In the genomic region with DNA sequence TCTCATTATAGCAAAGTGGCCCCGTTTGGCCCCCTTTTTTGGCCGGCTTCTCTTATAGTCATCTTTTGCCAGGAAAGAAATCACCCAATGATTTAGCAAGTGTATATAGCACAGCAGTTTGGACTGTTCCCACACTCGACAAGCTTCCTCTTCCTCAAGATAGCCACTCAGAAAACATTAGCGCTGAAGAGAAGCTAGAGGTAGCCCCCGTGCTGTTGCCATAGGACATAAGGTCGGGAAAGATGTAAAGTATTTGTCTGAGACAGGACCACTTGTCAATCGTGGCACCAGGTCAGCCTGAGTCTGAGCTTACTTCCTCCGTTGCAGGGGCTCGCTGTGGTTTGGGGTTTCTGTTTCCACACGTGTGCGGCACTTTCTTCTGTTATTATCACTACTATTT, we compare ENCODE assay signal across 10 mouse cellular contexts. TPM values are rescaled to one million over a fixed set of nuclear protein-coding genes. Genes with fewer than 3 reads are reported as not detected.
DNase-seq lines count a peak whose midpoint lies in the region; ATAC-seq and TF ChIP-seq lines count a peak whose summit lies in the region.
"Had no signal": no experiment of that assay in that cellular context is flagged by ENCODE, and none has a peak within 500 bp of the region (broad histone marks: within the 10 kb centered on the region; RNA-seq: fewer than 3 reads in every experiment).

No protein-coding gene starts in this region.

- ATAC-seq in heart, embryonic 12.5 days (ENCODE audit: insufficient number of reproducible peaks, low FRiP score) = no peak
- peak; percentile 27 for ATAC-seq in common myeloid progenitor, adult 5-6 weeks (replicated peaks; ENCODE audit: low read depth, poor library complexity, severe bottlenecking)
- ATAC-seq in intestine, embryonic 16.5 days = no peak
- no peak for ATAC-seq in midbrain, postnatal 0 days (ENCODE audit: low FRiP score)

- peak overlapping the region; percentile 96; the same call in 1 of the 2 replicates for H3K4me2 ChIP-seq in heart, embryonic 12.5 days
- H3K4me2 ChIP-seq in intestine, embryonic 16.5 days (ENCODE audit: low read depth, low read length) = peak overlapping the region; percentile 93
- 0 out of 2 replicates have a peak overlapping the region, but pooled peaks have one; percentile 98 for H3K4me2 ChIP-seq in midbrain, postnatal 0 days (ENCODE audit: low read depth, low read length, poor library complexity, severe bottlenecking)

- DNase-seq in heart, embryonic 10.5 days (ENCODE audit: low spot score) = no peak
- DNase-seq in midbrain, postnatal 0 days (ENCODE audit: low spot score) = no peak
- DNase-seq in thymus, postnatal 10 days (ENCODE audit: low spot score in 2 of 2) = no peak
- no peak for DNase-seq in MN1 (ENCODE audit: low spot score)
- DNase-seq in testis, postnatal 14 days (ENCODE audit: low spot score) = no peak
- DNase-seq: gastrocnemius, postnatal 25 days had no signal

- H3K36me3 ChIP-seq in heart, embryonic 12.5 days = no peaks in the 10 kb centered on the region
- no peaks in the 10 kb centered on the region for H3K36me3 ChIP-seq in heart, embryonic 10.5 days
- no peaks in the 10 kb centered on the region for H3K36me3 ChIP-seq in intestine, embryonic 16.5 days (ENCODE audit: control insufficient read depth, insufficient read depth, low read length)
- H3K36me3 ChIP-seq in midbrain, postnatal 0 days (ENCODE audit: insufficient read depth, low read length) = no peaks in the 10 kb centered on the region

- no peak overlapping the region for H3K4me3 ChIP-seq in heart, embryonic 12.5 days
- no peak overlapping the region for H3K4me3 ChIP-seq in heart, embryonic 10.5 days
- peak overlapping the region; percentile 67 for H3K4me3 ChIP-seq in intestine, embryonic 16.5 days (ENCODE audit: low read length)
- no peak overlapping the region for H3K4me3 ChIP-seq in midbrain, postnatal 0 days (ENCODE audit: low read depth, low read length)

- no peaks in the 10 kb centered on the region for H3K9me3 ChIP-seq in heart, embryonic 12.5 days (replicated peaks)
- no peaks in the 10 kb centered on the region for H3K9me3 ChIP-seq in heart, embryonic 10.5 days
- no peaks in the 10 kb centered on the region for H3K9me3 ChIP-seq in intestine, embryonic 16.5 days (ENCODE audit: control insufficient read depth, low read length)
- no peaks in the 10 kb centered on the region for H3K9me3 ChIP-seq in midbrain, postnatal 0 days (ENCODE audit: low read length)

- H3K4me1 ChIP-seq in heart, embryonic 12.5 days (replicated peaks) = peaks cover 23% of the 10 kb centered on the region
- peaks cover 26% of the 10 kb centered on the region for H3K4me1 ChIP-seq in heart, embryonic 10.5 days
- H3K4me1 ChIP-seq in intestine, embryonic 16.5 days (ENCODE audit: control insufficient read depth, insufficient read depth, low read length) = peaks cover 14% of the 10 kb centered on the region
- 0 out of 2 replicates have a peak, but pooled peaks cover 4% of the 10 kb centered on the region for H3K4me1 ChIP-seq in midbrain, postnatal 0 days (ENCODE audit: insufficient read depth, low read length)

- TF ChIP-seq CTCF in midbrain, postnatal 0 days (IDR thresholded peaks at IDR 0.05) = no peak

- H3K27ac ChIP-seq in heart, embryonic 12.5 days (ENCODE audit: poor library complexity, severe bottlenecking) = no peak overlapping the region
- no peak overlapping the region for H3K27ac ChIP-seq in heart, embryonic 10.5 days
- peak overlapping the region; percentile 89 for H3K27ac ChIP-seq in intestine, embryonic 16.5 days (ENCODE audit: low read length)
- no peak overlapping the region for H3K27ac ChIP-seq in midbrain, postnatal 0 days (ENCODE audit: low read depth, low read length)
- H3K27ac ChIP-seq: liver, embryonic 14.5 days had no signal

- H3K9ac ChIP-seq in heart, embryonic 12.5 days = no peak overlapping the region
- H3K9ac ChIP-seq in intestine, embryonic 16.5 days (ENCODE audit: low read depth, low read length) = peak overlapping the region; percentile 78
- no peak overlapping the region for H3K9ac ChIP-seq in midbrain, postnatal 0 days (replicated peaks; ENCODE audit: low read length, poor library complexity, severe bottlenecking)
- H3K9ac ChIP-seq: liver, embryonic 14.5 days had no signal

- H3K27me3 ChIP-seq in heart, embryonic 12.5 days (replicated peaks) = peaks cover 79% of the 10 kb centered on the region
- H3K27me3 ChIP-seq in heart, embryonic 10.5 days (ENCODE audit: insufficient read depth, poor library complexity, severe bottlenecking) = peaks cover 96% of the 10 kb centered on the region
- peaks cover 15% of the 10 kb centered on the region; the same call in 1 of the 2 replicates for H3K27me3 ChIP-seq in intestine, embryonic 16.5 days (replicated peaks; ENCODE audit: control insufficient read depth, insufficient read depth, low read length)
- H3K27me3 ChIP-seq in midbrain, postnatal 0 days (ENCODE audit: insufficient read depth, low read length) = peaks cover 15% of the 10 kb centered on the region

- 28% methylated on average over 11 of the region's 11 CpGs for WGBS in heart, embryonic 12.5 days
- WGBS in heart, embryonic 10.5 days = 33% methylated on average over 11 of the region's 11 CpGs
- WGBS in intestine, embryonic 16.5 days = 22% methylated on average over 11 of the region's 11 CpGs
- 36% methylated on average over 11 of the region's 11 CpGs for WGBS in midbrain, postnatal 0 days

RNA-seq across cellular contexts. Expression of a gene that starts 1.1 kb away (rescaled TPM):
- 18.7 and 19.4 TPM in 2 replicates for polyA plus RNA-seq in heart, embryonic 12.5 days (2016; fragmentation: Nextera tagmentation; extraction: Ambion mirVana)
- polyA plus RNA-seq in heart, embryonic 10.5 days (2016; fragmentation: Nextera tagmentation; extraction: Ambion mirVana) = 13.5 and 14.2 TPM in 2 replicates
- 2.3 and 3.1 TPM in 2 replicates for total RNA-seq in common myeloid progenitor, adult 5-6 weeks (2017)
- polyA plus RNA-seq in intestine, embryonic 16.5 days (2015; fragmentation: Nextera tagmentation; extraction: Ambion mirVana) = 10.6 and 11.0 TPM in 2 replicates
- total RNA-seq in midbrain, postnatal 0 days (2014; rRNA removed) = 49.3 and 52.2 TPM in 2 replicates
- polyA plus RNA-seq in midbrain, postnatal 0 days (2015; fragmentation: Nextera tagmentation; extraction: Ambion mirVana) = 9.4 and 11.9 TPM in 2 replicates

RNA-seq across cellular contexts. Expression of a gene that starts 34.2 kb away (rescaled TPM):
- polyA plus RNA-seq in heart, embryonic 12.5 days (2016; fragmentation: Nextera tagmentation; extraction: Ambion mirVana) = 42.3 and 46.2 TPM in 2 replicates
- 44.9 and 46.1 TPM in 2 replicates for polyA plus RNA-seq in heart, embryonic 10.5 days (2016; fragmentation: Nextera tagmentation; extraction: Ambion mirVana)
- 77.3 and 105 TPM in 2 replicates for total RNA-seq in common myeloid progenitor, adult 5-6 weeks (2017)
- 48.0 and 53.7 TPM in 2 replicates for polyA plus RNA-seq in intestine, embryonic 16.5 days (2015; fragmentation: Nextera tagmentation; extraction: Ambion mirVana)
- 42.3 and 45.3 TPM in 2 replicates for total RNA-seq in midbrain, postnatal 0 days (2014; rRNA removed)
- 16.9 and 17.5 TPM in 2 replicates for polyA plus RNA-seq in midbrain, postnatal 0 days (2015; fragmentation: Nextera tagmentation; extraction: Ambion mirVana)
